Mouse (Mus musculus) liver, postnatal 0 days (tissue): ENCODE measurements around the gene Slc6a6. TPM values are rescaled to one million over a fixed set of nuclear protein-coding genes. Genes with fewer than 3 reads are reported as not detected.

Source experiments
- ATAC-seq: fragments of 200-750 bp; cut with Nextera tagmentation; 2 replicates; pipeline ENCODE4 v1.8.0; 2017; ENCODE audit warnings: mild to moderate bottlenecking, moderate library complexity
- DNase-seq: peaks from one replicate; pipeline ENCODE4 v3.0.0-alpha.2; 2016
- H3K27ac ChIP-seq: fragments of 300-500 bp; sonication (generic); 2 replicates; pipeline ENCODE4 v1.5.1; 2014; ENCODE audit warnings: antibody characterized with exemption, moderate library complexity, mild to moderate bottlenecking, low read depth
- H3K27me3 ChIP-seq: fragments of 300-500 bp; sonication (generic); 2 replicates; pipeline ENCODE4 v1.6.1; 2014; ENCODE audit warnings: low read length, control low read depth, mixed read lengths; ENCODE audit not compliant: insufficient read depth
- H3K36me3 ChIP-seq: fragments of 300-500 bp; sonication (generic); replicated peaks from 2 replicates; pipeline ENCODE4 v1.6.1; 2014; ENCODE audit warnings: mild to moderate bottlenecking, control low read depth, low read length, moderate library complexity, mixed read lengths; ENCODE audit not compliant: insufficient read depth
- H3K4me1 ChIP-seq: fragments of 300-500 bp; sonication (generic); 2 replicates; pipeline ENCODE4 v1.6.1; 2014; ENCODE audit warnings: antibody characterized with exemption, mild to moderate bottlenecking, control low read depth; ENCODE audit not compliant: insufficient read depth
- H3K4me2 ChIP-seq: fragments of 300-500 bp; sonication (generic); 2 replicates; pipeline ENCODE4 v1.6.1; 2014; ENCODE audit warnings: low read depth, mild to moderate bottlenecking, low read length, moderate library complexity, mixed read lengths
- H3K4me3 ChIP-seq: fragments of 300-500 bp; sonication (generic); 2 replicates; pipeline ENCODE4 v1.5.1; 2014; ENCODE audit warnings: low read depth, low read length
- H3K9ac ChIP-seq: fragments of 300-500 bp; sonication (generic); replicated peaks from 2 replicates; pipeline ENCODE4 v1.6.1; 2014; ENCODE audit warnings: mild to moderate bottlenecking, moderate library complexity
- H3K9me3 ChIP-seq: fragments of 300-500 bp; sonication (generic); 2 replicates; pipeline ENCODE4 v1.6.1; 2016; ENCODE audit warnings: mild to moderate bottlenecking, control low read depth, low read length, mixed read lengths
- CTCF ChIP-seq: sonication (generic); IDR thresholded peaks from 2 replicates; pipeline ENCODE4 v1.5.1; 2016; ENCODE audit warnings: antibody characterized with exemption, low read depth
- EP300 ChIP-seq: IDR thresholded peaks from 2 replicates; pipeline ENCODE4 v1.6.1; 2016; ENCODE audit warnings: antibody characterized with exemption, low read depth, mild to moderate bottlenecking
- WGBS: fragments of 180-500 bp; shearing (Covaris S2); extraction: QIAGEN DNeasy Blood & Tissue Kit; methylation state at CpG from one replicate; pipeline ENCODE4 v1.1.7; 2014; ENCODE audit not compliant: insufficient replicate concordance; 5-methylcytosine and 5-hydroxymethylcytosine counted together
- polyA plus RNA-seq: library from polyadenylated mRNA; unstranded; fragments of >200 nt; fragmentation: Nextera tagmentation; extraction: Ambion mirVana; gene quantifications from 2 replicates; pipeline ENCODE4 v1.2.1, GENCODE M21; 2015

Slc6a6 gene
- polyA plus RNA-seq, 1 experiment from 2014 or later: 34.4 TPM

GRCm38 (mm10) chr6:91703459-91703858, 19.6 kb downstream of the Slc6a6 start:
- H3K4me2 ChIP-seq: no peak overlapping the region
- H3K9ac ChIP-seq: no peak overlapping the region
- H3K27ac ChIP-seq: peak overlapping the region; percentile 22; the same call in 1 of the 2 replicates
- peaks cover 38% of the 10 kb centered on the region for H3K4me1 ChIP-seq
- TF ChIP-seq CTCF: no peak
- TF ChIP-seq EP300: no peak
- WGBS: 70% methylated on average over 2 of the region's 2 CpGs
- no peaks in the 10 kb centered on the region for H3K9me3 ChIP-seq
- H3K4me3 ChIP-seq: no peak overlapping the region
- ATAC-seq (peak; percentile 59), DNase-seq (no peak)
- no peaks in the 10 kb centered on the region for H3K27me3 ChIP-seq
- peaks cover 19% of the 10 kb centered on the region for H3K36me3 ChIP-seq

- Histone ChIP-seq H3K4me2 (no peak overlapping the region), H3K9me3 (no peaks in the 10 kb centered on the region), H3K36me3 (peaks cover 22% of the 10 kb centered on the region), H3K4me1 (peaks cover 38% of the 10 kb centered on the region), H3K4me3 (no peak overlapping the region), H3K27ac (no peak overlapping the region), H3K27me3 (no peaks in the 10 kb centered on the region), H3K9ac (no peak overlapping the region)
- TF ChIP-seq EP300 (no peak), CTCF (no peak)
- ATAC-seq (no peak), DNase-seq (no peak)
- 57% methylated on average over 1 of the region's 1 CpGs for WGBS
Observed at GRCm38 (mm10) chr6:91704446-91704845, 20.6 kb downstream of the Slc6a6 start.

DNA sequence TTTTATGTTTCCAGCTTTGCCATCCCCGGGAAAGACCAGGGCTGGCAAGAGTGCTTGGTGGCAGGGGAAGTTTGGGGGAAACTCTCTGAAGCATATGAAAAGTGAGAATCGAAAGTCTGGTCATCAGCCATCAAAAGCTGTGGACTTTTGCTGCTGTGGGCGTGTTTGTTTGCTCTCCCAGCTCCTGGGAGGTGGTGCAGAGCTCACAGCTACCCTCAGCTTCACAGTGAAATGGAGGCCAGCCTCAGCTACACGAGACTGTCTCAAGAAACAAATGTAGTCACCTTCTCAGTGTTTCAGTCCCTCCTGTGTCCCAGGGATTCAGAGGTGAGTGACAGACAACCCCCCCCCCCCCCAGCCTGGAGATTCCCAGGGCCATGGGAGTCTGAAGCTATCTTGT, 21.8 kb downstream of the Slc6a6 start:
- 47% methylated on average over 4 of the region's 4 CpGs for WGBS
- peak overlapping the region; percentile 64 for H3K4me2 ChIP-seq
- 0 out of 2 replicates have a peak overlapping the region, but pooled peaks have one; percentile 26 for H3K9ac ChIP-seq
- peak overlapping the region; percentile 15; the same call in 1 of the 2 replicates for H3K4me3 ChIP-seq
- no peaks in the 10 kb centered on the region for H3K9me3 ChIP-seq
- H3K36me3 ChIP-seq: peaks cover 17% of the 10 kb centered on the region
- peak; percentile 42; the same call in 1 of the 2 replicates for ATAC-seq
- peak overlapping the region; percentile 89 for H3K27ac ChIP-seq
- TF ChIP-seq CTCF (no peak), EP300 (no peak)
- peaks cover 31% of the 10 kb centered on the region for H3K4me1 ChIP-seq
- DNase-seq: no peak
- H3K27me3 ChIP-seq: no peaks in the 10 kb centered on the region

DNA sequence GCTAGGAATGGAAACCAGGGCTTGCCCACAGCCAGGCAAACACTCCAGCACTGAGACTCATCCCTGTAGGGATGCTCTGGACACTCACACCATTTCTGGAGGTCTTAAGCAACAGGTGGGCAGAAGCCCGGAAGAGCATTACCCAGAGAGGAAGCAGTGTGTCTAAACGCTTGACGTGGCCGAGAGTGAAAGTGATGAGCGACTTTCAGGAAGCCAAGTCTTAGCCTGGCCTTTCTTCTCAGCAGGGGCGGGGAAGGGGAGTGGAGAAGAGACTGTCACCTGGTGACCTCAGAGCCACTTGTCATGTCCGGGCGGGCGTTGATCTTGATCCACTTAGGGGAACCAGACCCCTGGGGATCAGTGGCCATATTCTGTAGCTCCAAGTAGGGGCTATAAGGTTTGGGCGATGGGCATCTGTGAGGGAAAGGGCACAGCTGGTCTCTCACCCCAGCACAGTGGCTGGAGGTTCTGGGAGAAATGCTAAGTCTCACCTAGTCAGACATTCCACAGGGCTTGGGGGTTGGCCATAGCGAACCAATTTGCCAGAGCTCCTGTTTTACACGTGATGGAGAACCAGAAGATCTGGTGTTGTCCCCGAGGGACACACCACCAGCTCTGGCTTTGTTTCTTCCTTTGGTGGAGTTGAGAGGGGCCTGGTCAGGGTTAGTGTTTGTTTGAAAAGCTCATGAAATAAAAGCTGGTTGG, 22.4 kb downstream of the Slc6a6 start:
- peaks cover 18% of the 10 kb centered on the region for H3K36me3 ChIP-seq
- peaks cover 28% of the 10 kb centered on the region for H3K4me1 ChIP-seq
- WGBS: 45% methylated on average over 13 of the region's 13 CpGs
- H3K4me3 ChIP-seq: peak overlapping the region; percentile 15; the same call in 1 of the 2 replicates
- no peak for TF ChIP-seq EP300
- TF ChIP-seq CTCF: no peak
- H3K9me3 ChIP-seq: no peaks in the 10 kb centered on the region
- peak overlapping the region; percentile 64 for H3K4me2 ChIP-seq
- H3K27me3 ChIP-seq: no peaks in the 10 kb centered on the region
- peak; percentile 59 for DNase-seq
- H3K27ac ChIP-seq: peak overlapping the region; percentile 89
- peak; percentile 35 for ATAC-seq
- H3K9ac ChIP-seq: peak overlapping the region; percentile 34; the same call in 1 of the 2 replicates

GRCm38 (mm10) chr6:91707276-91707885, 23.5 kb downstream of the Slc6a6 start:
- DNase-seq (no peak), ATAC-seq (peak; percentile 52)
- Histone ChIP-seq H3K9me3 (no peaks in the 10 kb centered on the region), H3K27me3 (no peaks in the 10 kb centered on the region), H3K4me3 (no peak overlapping the region), H3K9ac (no peak overlapping the region), H3K4me1 (peaks cover 35% of the 10 kb centered on the region), H3K27ac (peak overlapping the region; percentile 62; the same call in 1 of the 2 replicates), H3K4me2 (peak overlapping the region; percentile 64), H3K36me3 (peaks cover 19% of the 10 kb centered on the region)
- TF ChIP-seq CTCF: no peak
- TF ChIP-seq EP300: no peak
- 80% methylated on average over 8 of the region's 8 CpGs for WGBS

DNA sequence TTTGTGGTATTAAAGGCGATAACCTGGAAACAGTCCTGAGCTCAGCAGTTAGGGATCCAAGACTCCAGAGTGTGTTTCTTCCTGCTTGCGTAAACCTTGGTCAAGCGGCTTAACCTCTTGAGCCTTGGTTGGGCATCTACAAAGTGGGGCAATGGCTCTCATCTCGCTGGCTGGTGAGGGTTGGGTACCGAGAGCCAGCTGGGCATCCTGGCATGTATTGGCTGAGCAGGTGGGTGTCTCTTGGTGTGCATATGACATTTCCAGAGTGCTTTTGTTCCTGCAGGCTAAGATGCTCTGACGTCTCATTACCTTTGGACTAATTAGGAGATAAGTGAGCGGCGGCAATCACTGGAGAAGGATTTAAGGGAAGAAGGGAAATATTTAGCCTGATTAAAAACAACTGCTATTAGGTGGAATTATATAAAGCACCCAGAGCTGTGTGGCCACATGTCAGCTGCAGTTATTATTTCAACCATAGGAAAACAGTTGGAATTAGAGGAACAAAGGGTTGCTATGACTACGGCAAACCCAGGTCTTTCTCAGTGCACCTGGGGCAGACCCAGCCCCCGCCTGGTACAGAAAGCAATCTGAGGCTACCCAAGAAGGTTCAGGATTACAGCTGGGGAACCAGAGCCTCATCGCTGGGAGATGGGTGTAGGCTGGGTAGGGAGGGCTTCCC, 24.2 kb downstream of the Slc6a6 start:
- Histone ChIP-seq H3K27me3 (no peaks in the 10 kb centered on the region), H3K4me2 (0 out of 2 replicates have a peak overlapping the region, but pooled peaks have one; percentile 64), H3K4me1 (peaks cover 38% of the 10 kb centered on the region), H3K4me3 (no peak overlapping the region), H3K36me3 (peaks cover 21% of the 10 kb centered on the region), H3K9me3 (no peaks in the 10 kb centered on the region), H3K27ac (peak overlapping the region; percentile 62; the same call in 1 of the 2 replicates), H3K9ac (no peak overlapping the region)
- DNase-seq (no peak), ATAC-seq (no peak)
- 89% methylated on average over 11 of the region's 11 CpGs for WGBS
- TF ChIP-seq EP300 (no peak), CTCF (no peak)
